Comparison of ENCODE assay signal across 10 mouse cellular contexts in genomic region chr5:70842192-70843095, GRCm38 (mm10). TPM values are rescaled to one million over a fixed set of nuclear protein-coding genes. Genes with fewer than 3 reads are reported as not detected.
DNase-seq lines count a peak whose midpoint lies in the region; ATAC-seq and TF ChIP-seq lines count a peak whose summit lies in the region.
"Had no signal": no experiment of that assay in that cellular context is flagged by ENCODE, and none has a peak within 500 bp of the region (broad histone marks: within the 10 kb centered on the region; RNA-seq: fewer than 3 reads in every experiment).

TSS of gene Gabrg1 (minus strand) at chr5:70842617.

- H3K9ac ChIP-seq in forebrain, embryonic 13.5 days: peak within 1 kb of the TSS; percentile 43
- peak within 1 kb of the TSS; percentile 69 for H3K9ac ChIP-seq in midbrain, embryonic 16.5 days (ENCODE audit: low read depth, low read length)
- no peak within 1 kb of the TSS for H3K9ac ChIP-seq in lung, postnatal 0 days (replicated peaks; ENCODE audit: low read depth)

- H3K4me2 ChIP-seq in forebrain, embryonic 13.5 days: peak within 1 kb of the TSS; percentile 66
- peak within 1 kb of the TSS; percentile 76 for H3K4me2 ChIP-seq in midbrain, embryonic 16.5 days (ENCODE audit: low read length)
- H3K4me2 ChIP-seq in lung, postnatal 0 days (replicated peaks; ENCODE audit: low read depth, low read length): no peak within 1 kb of the TSS

- no peak for TF ChIP-seq POLR2A in brain, embryonic 14.5 days (IDR thresholded peaks at IDR 0.05; ENCODE audit: borderline replicate concordance, extremely low read depth, insufficient read depth, insufficient read length, poor library complexity, severe bottlenecking)

- DNase-seq in heart, adult 11 months: peak; percentile 84
- no peak for DNase-seq in heart, postnatal 14 days
- DNase-seq in brain, embryonic 14.5 days (ENCODE audit: low read depth): peak; percentile 86
- DNase-seq in layer of hippocampus, adult 9-10 months (ENCODE audit: low spot score): peak; percentile 42
- DNase-seq in urinary bladder, postnatal 25 days (ENCODE audit: low spot score): no peak
- no peak for DNase-seq in lung, postnatal 0 days (ENCODE audit: low spot score)

- peak; percentile 93 for ATAC-seq in forebrain, embryonic 13.5 days
- peak; percentile 95 for ATAC-seq in midbrain, embryonic 16.5 days
- ATAC-seq in lung, postnatal 0 days: no peak

- no peak for TF ChIP-seq CTCF in brain, embryonic 14.5 days (IDR thresholded peaks at IDR 0.05; ENCODE audit: borderline replicate concordance, extremely low read depth, insufficient read depth, insufficient read length)
- TF ChIP-seq CTCF in lung, postnatal 0 days (IDR thresholded peaks at IDR 0.05): no peak

- no peaks in the 10 kb centered on the region for H3K36me3 ChIP-seq in forebrain, embryonic 13.5 days (ENCODE audit: poor library complexity, severe bottlenecking)
- H3K36me3 ChIP-seq in midbrain, embryonic 16.5 days (ENCODE audit: control insufficient read depth, insufficient read depth, low read length): no peaks in the 10 kb centered on the region
- no peaks in the 10 kb centered on the region for H3K36me3 ChIP-seq in lung, postnatal 0 days (ENCODE audit: insufficient read depth, low read length)

- H3K9me3 ChIP-seq in forebrain, embryonic 13.5 days (replicated peaks): no peaks in the 10 kb centered on the region
- H3K9me3 ChIP-seq in midbrain, embryonic 16.5 days (replicated peaks; ENCODE audit: control insufficient read depth, low read length, poor library complexity, severe bottlenecking): no peaks in the 10 kb centered on the region
- H3K9me3 ChIP-seq in lung, postnatal 0 days (ENCODE audit: low read length): no peaks in the 10 kb centered on the region

- peaks cover 6% of the 10 kb centered on the region; the same call in 1 of the 2 replicates for H3K4me1 ChIP-seq in forebrain, embryonic 13.5 days
- peaks cover 2% of the 10 kb centered on the region; the same call in 1 of the 2 replicates for H3K4me1 ChIP-seq in midbrain, embryonic 16.5 days (ENCODE audit: control insufficient read depth, insufficient read depth, low read length)
- no peaks in the 10 kb centered on the region for H3K4me1 ChIP-seq in lung, postnatal 0 days (ENCODE audit: insufficient read depth, low read depth, low read length)

- TF ChIP-seq EP300 in lung, postnatal 0 days (IDR thresholded peaks at IDR 0.05): no peak

- H3K4me3 ChIP-seq in forebrain, embryonic 13.5 days: peak within 1 kb of the TSS; percentile 47
- H3K4me3 ChIP-seq in midbrain, embryonic 16.5 days (ENCODE audit: low read depth, low read length): peak within 1 kb of the TSS; percentile 54
- H3K4me3 ChIP-seq in lung, postnatal 0 days (ENCODE audit: low read depth, low read length): no peak within 1 kb of the TSS

- peak within 1 kb of the TSS; percentile 61 for H3K27ac ChIP-seq in forebrain, embryonic 13.5 days
- peak within 1 kb of the TSS; percentile 90 for H3K27ac ChIP-seq in midbrain, embryonic 16.5 days (ENCODE audit: low read length)
- H3K27ac ChIP-seq in lung, postnatal 0 days (ENCODE audit: low read length): no peak within 1 kb of the TSS

- intact Hi-C loops in heart, postnatal 14 days (cut with DNase I): no loop called here

- WGBS in forebrain, embryonic 13.5 days: under 1% methylated on average over 19 of the region's 19 CpGs
- under 1% methylated on average over 19 of the region's 19 CpGs for WGBS in midbrain, embryonic 16.5 days
- WGBS in lung, postnatal 0 days: 5% methylated on average over 19 of the region's 19 CpGs

- no peaks in the 10 kb centered on the region for H3K27me3 ChIP-seq in forebrain, embryonic 13.5 days
- no peaks in the 10 kb centered on the region for H3K27me3 ChIP-seq in midbrain, embryonic 16.5 days (ENCODE audit: control insufficient read depth, insufficient read depth, low read depth, low read length)
- H3K27me3 ChIP-seq in lung, postnatal 0 days (replicated peaks; ENCODE audit: insufficient read depth, low read length): no peaks in the 10 kb centered on the region

RNA-seq across cellular contexts. Expression of gene Gabrg1, which starts in this region (rescaled TPM):
- total RNA-seq in heart, postnatal 14 days (2021): not detected
- 2.7 and 3.3 TPM in 2 replicates for polyA plus RNA-seq in brain, embryonic 14.5 days (2012; rRNA removed)
- 2.2 and 4.3 TPM in 2 replicates for polyA plus RNA-seq in forebrain, embryonic 13.5 days (2015; fragmentation: Nextera tagmentation; extraction: Ambion mirVana)
- polyA plus RNA-seq in midbrain, embryonic 16.5 days (2015; fragmentation: Nextera tagmentation; extraction: Ambion mirVana): 23.4 and 29.6 TPM in 2 replicates
- 0.04 TPM in 1 of 2 replicates, not detected in the other for polyA plus RNA-seq in lung, postnatal 0 days (2015; fragmentation: Nextera tagmentation; extraction: Ambion mirVana)
- total RNA-seq: hematopoietic stem cell, adult 5-6 weeks had no signal
- polyA plus RNA-seq: C2C12 had no signal

Comparison
In these comparisons a context has a peak if more than half of its experiments do, and no peak if none do; other contexts are left out.
1. DNase-seq: peak in heart, adult 11 months (single experiment), brain, embryonic 14.5 days (single experiment) and layer of hippocampus, adult 9-10 months (single experiment); none in heart, postnatal 14 days (0 of 2), urinary bladder, postnatal 25 days (single experiment) and lung, postnatal 0 days (single experiment).